Mouse (Mus musculus): ENCODE data around the gene Strn.

The Strn gene

DNA sequence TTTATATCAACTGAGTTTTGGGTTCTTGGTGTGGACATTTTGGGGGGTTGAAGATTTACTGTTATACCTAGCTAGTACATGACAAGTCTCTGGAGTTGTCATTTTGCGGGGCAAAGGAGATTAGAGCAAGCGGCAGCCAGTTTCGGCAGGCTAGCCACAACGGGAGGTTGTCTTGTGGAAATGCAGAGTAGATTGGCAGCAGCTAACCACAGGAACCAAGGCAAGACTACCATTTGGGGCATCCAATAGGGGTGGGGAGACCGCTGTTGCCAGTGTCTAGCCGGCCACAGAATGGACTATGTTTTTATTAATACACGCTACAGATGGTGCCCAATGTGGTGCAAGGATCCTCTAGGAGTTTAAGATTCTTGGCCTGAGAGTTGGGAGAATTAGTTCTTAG lies 28.6 kb downstream of the Strn start:
- DNase-seq = no peak

DNA sequence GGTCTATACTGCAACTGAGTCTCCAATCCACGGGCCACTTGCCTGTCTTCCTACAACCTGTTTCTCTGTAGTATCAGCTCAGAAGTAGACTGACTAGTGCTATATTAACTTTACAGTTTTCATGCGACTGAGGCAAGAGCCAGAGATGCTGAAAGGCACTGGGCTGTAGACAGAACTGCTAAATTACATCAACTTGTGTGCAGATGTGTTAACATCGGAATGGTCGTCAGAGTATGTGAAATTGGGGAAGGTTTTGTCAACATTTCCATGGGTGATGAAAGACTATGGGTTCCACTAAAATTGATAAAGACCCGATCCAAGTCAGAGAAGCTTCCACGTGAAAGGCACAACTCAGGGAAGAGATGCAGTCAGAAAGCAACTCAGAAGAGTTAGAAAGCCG lies 34.0 kb downstream of the Strn start:
- no peak for DNase-seq

DNA sequence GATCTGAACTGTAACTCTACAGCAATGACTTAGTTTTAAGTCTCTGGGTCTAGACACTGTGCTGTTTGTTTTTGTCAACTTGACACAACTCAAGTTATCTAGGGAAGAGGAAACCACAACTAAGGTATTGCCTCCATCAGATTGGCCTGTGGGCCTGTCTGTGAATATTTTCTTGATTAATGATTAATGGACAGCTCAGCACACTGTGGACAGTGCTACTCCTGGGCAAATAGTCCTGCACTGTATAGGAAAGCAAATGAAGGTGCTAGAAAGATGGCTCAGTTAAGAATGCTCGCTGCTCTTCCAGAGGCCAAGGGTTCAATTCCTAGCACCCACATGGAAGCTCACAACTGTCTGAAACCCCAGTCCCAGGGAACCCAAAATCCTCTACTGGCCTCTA lies 38.0 kb downstream of the Strn start:
- no peak for DNase-seq

DNA sequence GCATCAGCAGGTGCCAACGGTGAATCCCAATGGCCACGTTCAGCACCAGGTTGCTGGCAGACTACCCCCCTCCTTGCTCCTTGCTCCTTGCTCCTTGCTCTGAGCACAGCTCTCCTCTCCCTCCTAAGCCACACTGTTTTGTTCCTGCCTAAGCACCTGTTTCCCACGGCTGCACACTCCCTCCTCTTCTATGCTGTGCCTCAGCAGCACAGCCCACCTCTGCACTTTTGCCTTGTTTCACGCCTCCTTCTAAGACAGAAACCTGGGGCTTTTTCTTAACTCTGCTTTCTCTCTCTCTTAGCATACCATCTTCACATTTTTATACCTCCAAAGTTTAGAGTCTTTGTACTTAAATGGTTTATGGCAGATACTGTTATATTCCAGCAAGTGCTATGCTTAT lies 39.5 kb downstream of the Strn start:
- no peak for DNase-seq

DNA sequence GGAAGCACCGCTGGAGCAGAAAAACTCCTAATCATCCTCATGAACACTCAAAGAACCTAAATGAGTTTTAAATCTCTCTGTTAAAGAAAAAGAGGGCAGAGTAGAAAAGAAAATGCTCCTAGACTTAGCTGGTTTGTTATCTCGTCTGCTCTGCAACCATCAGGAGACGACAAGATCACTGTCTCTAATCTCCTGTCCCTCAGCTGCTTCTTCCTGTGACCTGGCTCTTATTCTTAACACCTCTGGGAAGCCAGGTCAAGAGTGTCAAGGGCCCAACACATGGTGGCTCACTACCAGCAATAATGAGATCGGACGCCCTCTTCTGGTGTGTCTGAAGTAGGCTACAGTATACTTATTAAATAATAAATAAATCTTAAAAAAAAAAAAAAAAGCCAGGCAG lies 40.1 kb downstream of the Strn start:
- DNase-seq = no peak

DNA sequence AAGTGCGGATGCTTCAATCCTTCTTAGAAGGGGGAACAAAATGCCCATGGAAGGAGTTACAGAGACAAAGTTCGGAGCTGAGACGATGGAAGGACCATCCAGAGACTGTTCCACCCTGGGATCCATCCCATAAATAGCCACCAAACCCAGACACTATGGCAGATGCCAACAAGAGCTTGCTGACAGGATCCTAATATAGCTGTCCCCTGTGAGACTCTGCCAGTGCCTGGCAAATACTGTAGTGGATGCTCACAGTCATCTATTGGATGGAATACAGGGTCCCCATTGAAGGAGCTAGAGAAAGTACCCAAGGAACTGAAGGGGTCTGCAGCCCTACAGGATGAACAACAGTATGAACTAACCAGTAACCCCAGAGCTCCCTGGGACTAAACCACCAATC lies 47.8 kb downstream of the Strn start:
- peak; percentile 94 for DNase-seq

DNA sequence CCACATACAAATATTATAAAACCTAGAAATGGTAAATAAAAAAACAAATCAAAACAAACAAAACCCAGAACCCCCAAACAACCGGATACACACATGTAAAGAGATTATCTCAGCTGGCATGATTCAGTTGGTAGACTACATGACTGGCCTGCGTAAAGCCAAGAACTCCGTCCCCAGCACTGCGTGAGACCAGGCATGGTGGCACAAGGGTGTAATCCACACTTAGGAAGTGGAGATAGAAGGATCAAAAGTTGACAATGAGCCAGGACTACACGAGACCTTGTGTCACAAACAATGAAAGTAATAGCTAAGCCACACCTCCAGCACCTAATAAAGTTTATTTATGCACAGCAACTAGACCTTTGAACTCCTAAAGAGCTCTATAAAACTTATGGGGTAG lies 49.0 kb downstream of the Strn start:
- DNase-seq = no peak

DNA sequence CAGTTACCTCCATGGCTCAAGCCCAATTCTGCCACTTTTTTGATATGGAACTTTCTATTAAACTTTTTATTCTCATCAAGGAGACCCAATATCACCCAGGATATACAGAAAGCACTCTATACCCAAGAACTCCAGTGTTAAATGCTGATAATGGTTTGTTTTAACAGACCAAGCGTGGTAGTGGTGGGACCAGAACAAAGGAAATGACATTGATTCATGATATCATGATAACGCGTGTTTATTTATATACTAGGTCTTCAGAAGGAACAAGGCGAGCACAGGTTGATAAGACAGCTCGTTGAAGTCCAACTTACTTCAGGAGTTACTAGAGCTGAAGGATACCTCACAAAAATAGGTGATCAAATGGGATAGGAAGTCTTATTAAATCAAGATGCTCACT lies 52.0 kb downstream of the Strn start:
- DNase-seq = no peak

DNA sequence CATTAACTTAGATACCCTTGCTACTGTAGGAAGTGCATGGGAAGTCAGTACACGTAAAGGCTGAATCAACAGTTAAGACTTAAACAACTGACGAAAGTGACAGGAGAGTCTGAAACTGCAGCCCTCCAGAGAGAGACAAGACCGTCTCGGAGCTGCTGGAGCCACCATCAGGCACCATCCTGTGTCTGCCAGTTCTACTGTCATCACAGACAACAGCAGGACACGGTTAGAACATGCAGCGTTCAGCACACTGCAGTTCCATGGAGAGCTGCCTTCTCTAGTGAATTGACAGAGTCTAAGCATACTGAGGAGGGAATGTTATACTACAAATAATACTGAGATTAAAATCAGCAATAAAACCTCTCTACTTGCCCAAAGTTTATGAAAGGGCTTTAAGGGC lies 54.6 kb downstream of the Strn start:
- no peak for DNase-seq

DNA sequence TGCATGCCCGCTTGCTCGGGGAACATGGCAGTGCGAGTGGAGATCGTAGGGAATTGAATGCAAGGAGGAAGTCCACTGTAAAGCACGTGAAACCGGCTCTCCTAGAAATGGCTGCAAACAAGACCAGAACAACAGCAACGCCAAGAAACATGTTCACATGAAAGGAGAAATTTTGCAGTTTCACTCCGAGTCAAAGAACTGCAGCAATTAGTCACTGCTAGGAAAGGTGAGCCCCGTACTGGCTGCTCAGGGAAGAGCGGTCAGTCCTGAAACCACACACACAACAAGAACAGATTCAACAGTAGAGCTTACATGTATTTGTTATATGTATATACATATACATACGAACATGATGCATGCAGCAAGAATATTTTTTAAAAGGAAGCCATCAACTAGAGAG lies 57.5 kb downstream of the Strn start:
- no peak for DNase-seq

DNA sequence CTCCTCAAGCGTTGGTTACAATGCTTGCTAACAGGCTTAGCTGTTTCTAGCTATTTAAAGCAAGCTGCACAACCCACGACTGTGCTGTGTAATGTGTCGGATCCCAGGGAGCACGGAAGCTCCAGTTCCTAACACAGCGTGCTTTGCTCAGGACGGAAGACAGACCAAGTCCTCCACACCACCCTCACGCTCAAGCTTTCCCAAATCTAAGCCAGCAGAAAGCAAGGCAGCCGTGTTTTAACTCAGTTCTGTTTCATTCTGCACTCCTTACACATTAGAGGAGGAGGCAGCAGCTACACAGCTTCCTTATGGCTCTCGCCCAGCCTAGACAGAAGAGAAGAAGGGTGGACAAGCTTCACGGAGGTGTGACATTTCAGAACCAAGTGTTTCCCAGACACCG lies 60.2 kb downstream of the Strn start:
- no peak for DNase-seq

DNA sequence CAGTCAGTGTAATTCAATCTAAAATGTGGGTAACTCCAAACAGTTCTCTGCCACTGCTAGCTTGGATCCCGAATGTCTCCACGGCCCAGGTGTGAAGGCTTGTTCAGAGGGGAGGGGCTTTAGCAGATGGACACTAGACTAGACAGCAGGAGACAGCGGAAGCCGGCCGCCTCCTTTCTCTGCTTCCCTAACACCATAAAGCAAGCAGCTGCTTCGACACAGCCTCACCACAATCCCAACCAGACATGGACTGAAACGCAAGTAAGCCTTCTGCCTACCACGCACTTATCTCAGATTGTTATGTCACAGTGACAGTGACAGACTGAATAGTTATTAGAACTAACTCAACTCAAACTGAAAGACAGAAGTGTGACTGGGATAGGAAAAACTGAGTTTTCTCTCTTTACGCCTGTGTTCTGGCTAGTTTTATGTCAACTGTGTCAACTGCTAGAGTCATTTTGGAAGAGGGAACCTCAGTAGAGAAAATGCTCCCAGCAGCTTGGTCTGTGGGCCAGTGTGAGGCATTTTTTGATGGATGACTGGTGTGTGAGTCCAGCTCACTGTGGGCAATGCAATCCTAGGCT lies 71.9 kb downstream of the Strn start:
- no peak for DNase-seq

DNA sequence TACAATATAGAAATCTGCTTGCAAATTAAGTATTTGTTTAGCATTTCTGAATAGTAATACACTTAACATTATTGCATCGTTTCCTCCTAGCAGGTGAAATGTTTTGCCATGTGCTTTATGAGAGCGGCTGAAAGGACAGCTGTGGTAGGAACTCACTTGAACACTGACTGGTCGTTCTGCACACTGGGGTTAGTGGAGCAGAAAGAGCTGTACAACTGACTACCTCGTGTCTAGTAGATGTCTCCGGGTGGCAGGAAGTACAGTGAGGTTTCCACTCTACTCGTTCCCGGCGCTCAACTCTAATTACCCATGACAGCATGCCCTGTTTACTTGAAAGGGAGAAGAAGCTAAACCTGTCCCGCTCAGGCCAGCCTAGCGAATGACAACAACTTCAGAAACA lies 82.2 kb downstream of the Strn start:
- no peak for DNase-seq

DNA sequence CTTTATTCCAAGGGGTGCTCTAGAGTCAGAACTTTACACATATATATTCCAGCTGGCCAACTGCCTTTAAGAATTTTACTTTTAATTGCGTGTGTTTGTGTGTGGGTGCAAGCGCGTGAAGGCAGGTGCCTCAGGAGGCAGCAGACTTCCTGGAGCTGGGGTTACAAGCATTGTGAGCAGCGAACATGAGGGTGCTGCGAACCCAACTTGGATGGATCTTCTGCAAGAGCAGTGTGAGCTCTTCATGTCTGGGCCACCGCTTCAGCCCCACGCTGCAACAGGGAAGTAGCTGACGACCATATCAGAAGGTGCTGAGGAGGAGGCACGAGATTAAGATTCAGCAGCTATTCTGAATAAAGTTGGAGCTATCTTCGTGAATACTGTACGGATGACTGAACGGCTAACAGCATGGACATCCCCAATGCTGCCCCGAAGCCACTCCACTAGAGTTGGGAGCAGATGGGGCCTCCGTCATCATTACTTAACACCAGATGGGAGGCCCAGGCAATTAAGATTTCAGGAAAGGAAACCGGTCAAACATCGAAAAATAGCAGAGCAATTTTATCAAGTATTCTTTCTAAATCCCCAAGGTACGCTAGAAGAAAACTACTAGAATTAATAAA lies 93.0 kb downstream of the Strn start:
- no peak for DNase-seq

DNA sequence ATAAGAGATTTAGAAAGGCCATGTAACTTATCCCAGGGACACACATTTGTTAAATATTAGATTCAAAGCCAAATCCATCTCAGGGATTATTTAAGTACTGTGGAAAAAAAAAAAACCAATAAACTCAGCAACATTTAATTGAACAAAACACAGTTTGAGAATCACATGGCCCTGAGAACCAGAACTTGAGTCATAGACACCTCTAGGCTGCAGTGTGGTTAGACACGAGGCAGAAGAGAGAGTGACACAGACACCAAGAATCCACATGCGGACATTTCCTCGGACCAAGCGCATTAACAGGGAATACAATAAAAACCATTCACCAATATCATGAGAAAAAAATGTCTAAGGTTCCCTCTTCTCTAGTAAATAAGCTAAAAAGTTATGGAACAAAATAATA lies 94.7 kb downstream of the Strn start:
- DNase-seq = no peak

DNA sequence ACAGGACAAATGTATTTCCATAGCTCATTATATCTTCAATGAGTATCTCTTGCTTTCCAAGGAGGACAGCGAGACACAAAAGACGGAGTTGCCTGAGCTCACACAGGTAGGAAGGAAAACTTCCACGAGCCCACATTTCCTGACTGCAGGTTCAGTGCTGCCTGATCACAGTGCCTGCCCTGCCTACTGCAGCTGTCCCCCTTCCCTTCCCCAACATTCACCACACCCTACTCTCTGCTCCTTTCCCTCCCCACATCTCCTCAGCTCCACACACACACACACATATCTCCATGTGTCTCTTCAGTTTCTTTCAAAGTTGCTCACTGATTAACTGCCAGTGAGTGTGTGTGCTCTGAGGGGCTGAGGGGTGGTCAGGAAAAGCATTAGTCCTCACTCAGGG lies 96.6 kb downstream of the Strn start:
- no peak for DNase-seq

DNA sequence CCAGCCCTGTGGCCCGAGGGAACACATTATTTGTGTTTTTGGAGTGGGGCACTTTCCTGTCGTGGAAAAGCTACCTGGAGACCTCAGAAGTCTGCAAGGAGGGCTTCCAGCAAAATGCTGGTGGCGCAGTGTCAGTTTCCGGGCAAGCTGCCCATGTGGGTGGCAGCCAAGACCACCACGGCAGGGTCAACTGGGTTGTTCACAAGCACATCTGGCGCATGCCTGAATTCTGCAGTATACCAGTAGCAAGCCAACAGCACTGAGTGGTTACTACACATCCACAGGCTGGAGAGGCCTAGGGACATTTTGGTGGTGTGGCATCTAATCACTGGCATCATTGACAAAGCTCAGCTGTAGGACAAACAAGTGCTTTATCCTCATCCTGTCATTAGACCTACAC lies 97.9 kb downstream of the Strn start:
- DNase-seq = peak; percentile 87

DNA sequence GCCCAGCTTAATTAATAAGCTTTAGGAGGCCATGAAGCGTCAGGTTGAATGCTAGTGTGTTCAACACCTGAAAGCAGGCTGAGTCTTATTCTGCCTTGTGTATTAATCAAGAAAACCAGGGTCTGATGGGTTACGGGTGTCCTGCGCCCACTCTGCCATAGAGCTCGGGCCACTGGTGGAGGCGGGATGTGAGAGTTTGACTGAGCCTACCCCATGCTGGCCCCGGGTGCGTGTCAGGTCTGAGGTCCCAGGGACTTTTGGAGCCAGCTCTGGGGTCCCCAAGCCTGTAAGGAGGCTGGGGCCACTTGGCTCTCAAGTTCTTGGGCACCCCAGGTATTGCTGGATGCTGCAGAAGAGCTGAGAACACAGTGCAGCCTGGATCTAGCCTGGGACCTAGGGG lies 99.9 kb downstream of the Strn start:
- DNase-seq = peak; percentile 66

DNA sequence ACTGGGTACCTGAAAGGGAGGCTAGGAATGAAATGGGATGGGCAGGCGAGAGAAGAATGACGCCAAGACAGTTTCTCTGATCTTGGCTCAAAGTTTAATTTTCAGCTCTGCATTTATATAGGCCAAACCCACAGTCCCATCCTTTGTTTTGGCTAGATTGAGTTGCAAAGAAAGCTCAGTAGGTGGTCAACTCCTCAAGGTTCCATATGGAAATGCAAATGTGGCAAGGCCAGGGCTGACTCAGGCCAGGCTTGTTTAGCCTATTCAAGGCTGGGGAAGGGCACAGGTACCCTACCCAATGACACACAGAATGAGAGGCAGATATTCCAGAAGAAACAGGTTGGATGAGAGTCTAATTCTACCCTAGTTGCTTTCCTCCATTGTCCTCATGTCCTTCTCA lies 101.4 kb downstream of the Strn start:
- DNase-seq = no peak

DNA sequence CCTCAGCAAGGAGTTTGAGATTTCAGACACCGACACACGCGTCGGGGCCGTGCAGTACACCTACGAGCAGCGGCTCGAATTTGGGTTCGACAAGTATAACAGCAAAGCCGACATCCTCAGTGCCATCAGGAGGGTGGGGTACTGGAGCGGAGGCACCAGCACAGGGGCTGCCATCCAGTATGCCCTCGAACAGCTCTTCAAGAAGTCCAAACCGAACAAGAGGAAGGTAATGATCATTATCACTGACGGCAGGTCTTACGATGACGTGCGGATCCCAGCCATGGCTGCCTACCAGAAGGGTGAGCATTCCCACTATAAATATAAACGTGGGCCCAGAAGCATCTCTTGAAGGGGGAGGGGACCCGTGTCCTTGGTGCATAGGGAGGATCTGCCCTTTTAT lies 112.1 kb downstream of the Strn start:
- DNase-seq = peak; percentile 73

DNA sequence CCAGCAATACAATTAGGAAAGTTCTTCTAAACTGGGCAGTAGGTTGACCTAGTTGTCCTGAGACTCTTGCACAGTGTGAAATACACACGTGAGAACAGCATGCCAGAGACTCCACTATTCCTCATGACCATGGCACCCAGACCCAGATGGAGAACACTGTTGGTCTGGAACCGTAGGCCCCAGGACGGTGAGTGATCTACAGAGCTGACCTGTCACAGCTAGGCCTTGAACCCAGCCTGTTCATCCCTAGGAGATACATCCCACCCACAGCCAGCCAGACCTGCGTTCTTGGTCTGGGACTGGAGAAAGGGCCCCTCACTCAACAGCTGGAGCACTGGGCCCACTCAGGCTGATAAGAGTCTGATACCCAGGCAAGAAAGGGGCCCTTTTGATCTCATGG lies 115.1 kb downstream of the Strn start:
- DNase-seq = peak; percentile 68

DNA sequence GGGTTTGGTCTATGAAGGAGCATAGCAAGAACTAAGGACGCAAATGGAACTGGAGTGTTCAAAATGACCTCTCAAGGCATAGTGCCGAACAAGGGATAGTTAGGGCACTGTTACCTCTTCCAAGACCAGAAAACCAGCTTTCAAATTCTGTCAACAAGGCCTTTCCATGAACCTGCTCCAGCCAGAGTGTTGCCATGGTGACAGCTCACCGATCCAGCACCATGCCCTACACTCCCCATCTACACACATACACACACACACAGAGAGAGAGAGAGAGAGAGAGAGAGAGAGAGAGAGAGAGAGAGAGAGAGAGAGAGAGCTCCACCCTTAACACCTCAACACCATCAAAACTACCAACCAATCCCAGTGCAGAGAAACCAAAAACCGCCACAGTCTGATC lies 116.3 kb downstream of the Strn start:
- DNase-seq = no peak

DNA sequence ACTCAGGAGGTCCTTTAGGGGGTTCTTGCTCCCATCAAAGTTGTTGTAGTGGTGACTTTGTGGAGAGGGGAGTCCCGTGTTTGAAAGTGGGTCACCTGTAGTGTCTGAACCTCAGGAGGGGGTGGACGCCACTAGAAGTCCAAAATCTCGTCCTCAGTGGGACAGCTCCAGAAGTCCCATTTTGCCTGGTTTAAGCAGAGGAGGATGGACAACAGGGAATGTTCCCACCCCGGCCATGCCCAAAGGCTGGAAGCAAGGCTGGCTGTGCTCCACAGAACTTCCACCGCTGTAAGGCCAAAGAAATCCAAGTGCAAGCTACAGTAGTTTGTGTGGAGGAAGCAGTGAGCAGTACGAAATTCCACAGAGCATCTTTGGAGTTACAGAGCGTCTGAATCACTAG lies 117.0 kb downstream of the Strn start:
- peak; percentile 81 for DNase-seq

DNA sequence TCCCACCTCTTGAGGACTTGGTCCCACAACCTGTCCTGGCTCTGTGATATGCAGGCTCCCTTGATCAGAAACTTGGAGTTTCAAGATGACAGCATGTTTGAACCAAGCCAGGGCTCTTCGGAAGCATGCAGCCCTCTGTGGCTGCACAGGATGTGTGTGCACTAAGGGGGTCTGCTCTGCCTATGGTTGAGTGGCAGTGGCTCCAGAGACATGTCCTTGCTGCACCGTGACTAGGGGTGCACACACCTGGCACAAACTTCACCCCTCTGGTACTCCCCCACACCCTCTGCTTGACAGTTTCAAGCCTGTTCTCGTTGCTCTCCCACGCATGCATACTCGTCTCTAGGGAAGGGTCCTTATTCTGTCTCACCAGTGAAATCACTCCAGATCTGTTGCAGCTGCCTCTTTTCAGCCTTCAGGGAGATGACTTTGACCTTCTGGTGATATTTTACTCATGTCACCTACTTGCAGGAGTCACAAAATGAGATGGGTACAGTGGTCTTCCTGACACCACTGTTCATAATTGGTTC lies 118.8 kb downstream of the Strn start:
- peak; percentile 71 for DNase-seq

DNA sequence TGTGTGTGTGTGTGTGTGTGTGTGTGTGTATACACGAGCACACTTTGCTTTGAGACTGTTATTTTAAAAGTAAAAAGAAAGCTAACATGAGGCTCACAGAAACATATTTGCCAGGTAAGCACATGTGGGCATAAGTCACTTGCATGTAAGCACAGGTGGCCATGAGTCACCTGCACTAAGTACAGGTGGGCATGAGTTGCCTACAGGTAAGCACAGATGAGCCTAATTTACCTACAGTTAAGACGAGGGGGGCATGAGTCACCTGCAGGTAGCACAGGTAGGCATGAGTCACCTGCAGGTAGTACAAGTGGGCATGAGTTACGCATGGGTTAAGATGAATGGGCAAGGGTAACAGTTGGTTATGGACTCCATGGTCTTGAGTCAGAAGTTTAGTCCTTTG lies 121.9 kb downstream of the Strn start:
- DNase-seq = peak; percentile 65
